Mouse (Mus musculus): ENCODE data around the gene Fam196a. TPM values are rescaled to one million over a fixed set of nuclear protein-coding genes. Genes with fewer than 3 reads are reported as not detected.

Gene Fam196a
- total RNA-seq, 1 experiment = 2.4 TPM

DNA sequence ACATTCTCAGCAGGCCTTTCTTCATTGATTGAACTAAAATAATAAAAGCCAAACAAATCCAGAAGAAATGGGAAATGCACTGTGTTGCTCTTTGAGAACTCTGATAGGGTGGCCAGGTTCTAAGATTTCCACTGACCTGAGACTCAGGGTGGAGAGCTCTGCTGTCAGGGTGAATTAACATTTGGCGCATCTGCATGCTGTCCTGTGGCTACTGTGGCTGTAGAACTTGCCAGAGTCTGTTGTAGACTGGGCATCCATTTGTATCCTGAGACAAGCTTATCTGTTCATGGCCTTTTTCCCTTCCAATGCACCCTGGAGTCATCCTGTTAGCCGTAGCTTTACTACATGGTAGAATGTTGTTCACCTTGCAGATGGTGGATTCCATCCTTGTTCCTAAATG, 98.2 kb downstream of the Fam196a start:
- no peak for DNase-seq (ENCODE audit: low read depth, low spot score)
- Histone ChIP-seq H3K27ac (ENCODE audit: insufficient read depth, low read depth, low read length, poor library complexity, severe bottlenecking) (no peak overlapping the region), H3K9ac (ENCODE audit: insufficient read depth, low read depth, low read length, poor library complexity, severe bottlenecking) (no peak overlapping the region), H3K9me3 (ENCODE audit: control insufficient read depth, insufficient read depth, low read depth, low read length) (no peaks in the 10 kb centered on the region), H3K4me3 (ENCODE audit: insufficient read depth in 1 of 2, low read depth in 1 of 2, low read length in 2 of 2, poor library complexity in 1 of 2, severe bottlenecking in 1 of 2) (no peak overlapping the region), H3K36me3 (ENCODE audit: control insufficient read depth, insufficient read depth, low read length, poor library complexity, severe bottlenecking) (no peaks in the 10 kb centered on the region), H3K4me1 (ENCODE audit: control insufficient read depth in 2 of 2, insufficient read depth in 2 of 2, low read length in 2 of 2, poor library complexity in 1 of 2) (no peaks in the 10 kb centered on the region)
- in situ Hi-C loops (cut with MboI; ENCODE audit: low sequenced_read_pairs in 2 of 2, unreplicated experiment in 2 of 2) = no loop called here
- TF ChIP-seq CHD2 (IDR thresholded peaks at IDR 0.05; ENCODE audit: low read depth, low read length) (no peak), ZNF384 (IDR thresholded peaks at IDR 0.05; ENCODE audit: low read depth, low read length) (no peak), ZC3H11A (IDR thresholded peaks at IDR 0.05; ENCODE audit: borderline replicate concordance, low read depth, low read length) (no peak), HCFC1 (IDR thresholded peaks at IDR 0.05; ENCODE audit: borderline replicate concordance, insufficient read depth, low read length) (no peak), MAFK (IDR thresholded peaks at IDR 0.05; ENCODE audit: insufficient read depth, low read depth, low read length) (no peak)
